Mouse (Mus musculus): ENCODE results near the gene Agpat3.

DNA sequence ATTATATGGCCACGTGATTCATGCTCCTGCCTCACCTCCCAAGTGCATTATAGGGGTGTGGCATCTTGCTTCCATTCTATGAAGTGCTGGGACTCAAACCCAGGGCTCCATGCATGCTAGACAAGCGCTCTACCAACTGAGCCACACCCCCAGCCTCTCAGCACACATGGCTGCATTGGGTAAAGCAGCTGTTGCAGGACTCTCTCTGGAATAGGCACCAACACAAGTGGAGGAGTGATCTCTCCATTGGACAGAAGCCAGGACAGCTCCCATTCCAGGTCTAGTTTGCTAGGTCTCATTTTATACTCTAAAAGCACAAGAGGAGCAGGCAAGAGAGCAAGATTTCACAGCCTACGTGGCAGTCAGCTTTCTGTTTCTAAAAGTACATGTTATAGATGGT, 31.3 kb upstream of the Agpat3 start:
- TF ChIP-seq CTCF (IDR thresholded peaks at IDR 0.05; ENCODE audit: low read depth), result no peak
- TF ChIP-seq EP300 (optimal IDR thresholded peaks at IDR 0.05), result no peak
